Mouse (Mus musculus): ENCODE measurements around the gene Brca2. TPM values are rescaled to one million over a fixed set of nuclear protein-coding genes. Genes with fewer than 3 reads are reported as not detected.
A peak's percentile ranks its signal among the peaks of the same experiment; 100 is the strongest.

Gene Brca2
- polyA plus RNA-seq, 1 experiment from 2014 or later, result 5.3 TPM

DNA sequence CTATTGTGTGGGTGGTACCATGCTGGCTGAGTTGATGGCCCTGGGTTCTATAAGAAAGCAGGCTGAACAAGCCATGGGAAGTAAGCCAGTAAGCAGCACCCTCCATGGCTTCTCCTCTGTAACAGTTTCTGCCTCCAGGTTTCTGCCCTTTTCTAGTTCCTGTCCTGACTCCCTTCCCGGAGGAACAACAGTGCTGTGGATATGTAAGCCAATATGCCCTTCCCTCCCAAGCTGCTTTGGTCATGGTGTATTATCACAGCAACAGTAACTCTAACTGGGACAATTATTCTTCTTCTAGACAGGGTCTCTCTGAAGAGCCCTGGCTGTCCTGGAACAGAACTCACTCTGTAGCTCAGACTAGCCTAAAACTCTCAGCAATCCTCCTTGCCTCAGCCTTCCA lies 88.7 kb downstream of the Brca2 start:
- H3K4me3 ChIP-seq (ENCODE audit: low read depth, low read length), result no peak overlapping the region
- H3K4me2 ChIP-seq (replicated peaks; ENCODE audit: low read depth, low read length), result no peak overlapping the region
- TF ChIP-seq CTCF (IDR thresholded peaks at IDR 0.05), result no peak
- no peak for TF ChIP-seq EP300 (IDR thresholded peaks at IDR 0.05)
- H3K4me1 ChIP-seq (ENCODE audit: insufficient read depth, low read depth, low read length), result no peaks in the 10 kb centered on the region; the same call in 1 of the 2 replicates
- H3K27me3 ChIP-seq (replicated peaks; ENCODE audit: insufficient read depth, low read length), result no peaks in the 10 kb centered on the region
- DNase-seq (ENCODE audit: low spot score) (no peak), ATAC-seq (no peak)
- H3K36me3 ChIP-seq (ENCODE audit: insufficient read depth, low read length), result no peaks in the 10 kb centered on the region
- no peak overlapping the region for H3K9ac ChIP-seq (replicated peaks; ENCODE audit: low read depth)
- 67% methylated on average over 1 of the region's 1 CpGs for WGBS
- H3K9me3 ChIP-seq (ENCODE audit: low read length), result no peaks in the 10 kb centered on the region
- no peak overlapping the region for H3K27ac ChIP-seq (ENCODE audit: low read length)

DNA sequence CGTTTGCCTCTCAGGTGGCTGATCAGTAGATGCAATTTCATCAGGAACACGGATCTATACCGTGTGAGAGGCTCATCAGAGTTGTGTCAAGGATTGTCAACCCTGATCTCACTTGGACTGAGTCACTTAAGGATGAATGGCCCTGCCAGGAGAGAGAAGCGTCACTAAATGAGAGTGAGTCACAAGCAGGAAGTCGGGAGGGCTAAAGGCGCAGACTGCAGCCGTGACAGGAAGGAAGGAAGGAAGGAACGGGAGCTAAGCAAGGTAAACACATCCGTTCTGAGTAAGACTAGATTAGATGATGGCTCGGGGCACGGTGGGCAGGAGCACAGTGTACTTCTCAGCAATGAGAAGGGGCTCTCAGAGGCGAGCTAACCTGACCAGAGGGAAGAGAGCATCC lies 89.3 kb downstream of the Brca2 start:
- no peaks in the 10 kb centered on the region for H3K9me3 ChIP-seq (ENCODE audit: low read length)
- H3K4me2 ChIP-seq (replicated peaks; ENCODE audit: low read depth, low read length), result no peak overlapping the region
- DNase-seq (ENCODE audit: low spot score) (peak; percentile 55), ATAC-seq (peak; percentile 85)
- H3K4me1 ChIP-seq (ENCODE audit: insufficient read depth, low read depth, low read length), result no peaks in the 10 kb centered on the region; the same call in 1 of the 2 replicates
- H3K27me3 ChIP-seq (replicated peaks; ENCODE audit: insufficient read depth, low read length), result no peaks in the 10 kb centered on the region
- no peak overlapping the region for H3K9ac ChIP-seq (replicated peaks; ENCODE audit: low read depth)
- H3K36me3 ChIP-seq (ENCODE audit: insufficient read depth, low read length), result no peaks in the 10 kb centered on the region
- H3K4me3 ChIP-seq (ENCODE audit: low read depth, low read length), result no peak overlapping the region
- H3K27ac ChIP-seq (ENCODE audit: low read length), result no peak overlapping the region
- 28% methylated on average over 12 of the region's 12 CpGs for WGBS
- TF ChIP-seq CTCF (IDR thresholded peaks at IDR 0.05), result no peak
- TF ChIP-seq EP300 (IDR thresholded peaks at IDR 0.05), result peak; percentile 93

DNA sequence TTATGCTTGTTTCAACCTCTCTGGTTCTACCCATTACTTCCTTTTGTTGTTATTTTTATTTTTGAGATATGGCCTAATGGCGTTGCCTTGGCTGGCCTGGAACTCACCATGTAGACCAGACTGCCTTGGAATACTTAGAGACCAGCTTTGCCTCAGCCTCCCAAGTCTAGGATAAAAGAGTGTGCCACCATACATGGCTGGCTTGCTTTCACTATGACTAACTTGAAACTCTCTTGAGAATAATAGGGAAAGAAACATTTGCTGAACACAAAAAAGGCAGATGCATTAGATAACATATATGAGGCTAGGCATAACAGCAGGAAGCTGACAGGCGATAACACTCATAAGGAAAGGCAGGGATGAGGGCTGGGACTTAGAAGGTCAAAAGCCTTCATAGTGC lies 91.6 kb downstream of the Brca2 start:
- Histone ChIP-seq H3K9me3 (ENCODE audit: low read length) (no peaks in the 10 kb centered on the region), H3K36me3 (ENCODE audit: insufficient read depth, low read length) (no peaks in the 10 kb centered on the region), H3K27ac (ENCODE audit: low read length) (no peak overlapping the region), H3K27me3 (replicated peaks; ENCODE audit: insufficient read depth, low read length) (no peaks in the 10 kb centered on the region), H3K4me1 (ENCODE audit: insufficient read depth, low read depth, low read length) (no peaks in the 10 kb centered on the region; the same call in 1 of the 2 replicates), H3K9ac (replicated peaks; ENCODE audit: low read depth) (no peak overlapping the region), H3K4me2 (replicated peaks; ENCODE audit: low read depth, low read length) (no peak overlapping the region), H3K4me3 (ENCODE audit: low read depth, low read length) (no peak overlapping the region)
- ATAC-seq (no peak), DNase-seq (ENCODE audit: low spot score) (no peak)
- 83% methylated on average over 2 of the region's 2 CpGs for WGBS
- TF ChIP-seq EP300 (IDR thresholded peaks at IDR 0.05) (no peak), CTCF (IDR thresholded peaks at IDR 0.05) (no peak)

DNA sequence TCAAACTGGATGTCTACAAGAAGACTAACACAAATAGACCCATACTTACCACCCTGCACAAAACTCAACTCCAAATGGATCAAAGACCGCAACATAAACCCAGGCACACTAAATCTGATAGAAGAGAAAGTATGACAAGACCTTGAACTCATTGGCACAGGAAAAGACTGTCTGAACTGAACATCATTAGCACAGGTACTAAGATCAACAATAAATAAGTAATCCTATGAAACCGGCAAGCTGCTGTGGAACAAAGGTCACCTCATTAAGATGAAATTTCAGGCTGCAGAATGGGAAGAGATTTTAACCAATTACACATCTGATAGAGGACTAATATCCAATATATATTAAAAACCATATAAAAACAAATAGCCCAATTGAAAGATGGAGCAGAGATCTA lies 93.8 kb downstream of the Brca2 start:
- Histone ChIP-seq H3K4me3 (ENCODE audit: low read depth, low read length) (no peak overlapping the region), H3K4me1 (ENCODE audit: insufficient read depth, low read depth, low read length) (no peaks in the 10 kb centered on the region; the same call in 1 of the 2 replicates), H3K4me2 (replicated peaks; ENCODE audit: low read depth, low read length) (no peak overlapping the region), H3K9ac (replicated peaks; ENCODE audit: low read depth) (no peak overlapping the region), H3K27ac (ENCODE audit: low read length) (no peak overlapping the region), H3K9me3 (ENCODE audit: low read length) (no peaks in the 10 kb centered on the region), H3K27me3 (replicated peaks; ENCODE audit: insufficient read depth, low read length) (no peaks in the 10 kb centered on the region), H3K36me3 (ENCODE audit: insufficient read depth, low read length) (no peaks in the 10 kb centered on the region)
- no peak for DNase-seq (ENCODE audit: low spot score)
- no peak for ATAC-seq
- no peak for TF ChIP-seq EP300 (IDR thresholded peaks at IDR 0.05)
- TF ChIP-seq CTCF (IDR thresholded peaks at IDR 0.05), result no peak
- 97% methylated on average over 2 of the region's 2 CpGs for WGBS

DNA sequence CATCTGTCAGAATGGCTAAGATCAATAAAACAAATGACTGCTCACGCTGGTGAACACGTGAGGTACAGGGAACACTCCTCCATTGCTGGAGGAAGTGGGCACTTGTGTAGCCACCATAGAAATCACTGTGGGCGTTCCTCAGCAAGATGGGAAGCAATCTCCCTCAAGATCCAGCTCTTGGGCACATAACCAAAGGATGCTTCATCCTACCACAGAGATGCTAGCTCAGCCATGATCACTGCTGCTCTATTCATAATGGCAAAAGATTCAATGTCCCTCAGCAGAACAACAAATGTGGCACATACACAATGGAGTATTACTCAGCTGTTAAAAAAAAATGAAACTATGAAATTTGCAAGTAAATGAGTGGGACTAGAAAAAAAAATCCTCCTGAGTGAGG lies 94.3 kb downstream of the Brca2 start:
- H3K9ac ChIP-seq (replicated peaks; ENCODE audit: low read depth), result no peak overlapping the region
- H3K4me2 ChIP-seq (replicated peaks; ENCODE audit: low read depth, low read length), result no peak overlapping the region
- H3K9me3 ChIP-seq (ENCODE audit: low read length), result no peaks in the 10 kb centered on the region
- no peak for ATAC-seq
- no peaks in the 10 kb centered on the region; the same call in 1 of the 2 replicates for H3K4me1 ChIP-seq (ENCODE audit: insufficient read depth, low read depth, low read length)
- H3K4me3 ChIP-seq (ENCODE audit: low read depth, low read length), result no peak overlapping the region
- no peak overlapping the region for H3K27ac ChIP-seq (ENCODE audit: low read length)
- H3K36me3 ChIP-seq (ENCODE audit: insufficient read depth, low read length), result no peaks in the 10 kb centered on the region
- TF ChIP-seq EP300 (IDR thresholded peaks at IDR 0.05) (no peak), CTCF (IDR thresholded peaks at IDR 0.05) (no peak)
- no peak for DNase-seq (ENCODE audit: low spot score)
- H3K27me3 ChIP-seq (replicated peaks; ENCODE audit: insufficient read depth, low read length), result no peaks in the 10 kb centered on the region
- 47% methylated on average over 3 of the region's 3 CpGs for WGBS

DNA sequence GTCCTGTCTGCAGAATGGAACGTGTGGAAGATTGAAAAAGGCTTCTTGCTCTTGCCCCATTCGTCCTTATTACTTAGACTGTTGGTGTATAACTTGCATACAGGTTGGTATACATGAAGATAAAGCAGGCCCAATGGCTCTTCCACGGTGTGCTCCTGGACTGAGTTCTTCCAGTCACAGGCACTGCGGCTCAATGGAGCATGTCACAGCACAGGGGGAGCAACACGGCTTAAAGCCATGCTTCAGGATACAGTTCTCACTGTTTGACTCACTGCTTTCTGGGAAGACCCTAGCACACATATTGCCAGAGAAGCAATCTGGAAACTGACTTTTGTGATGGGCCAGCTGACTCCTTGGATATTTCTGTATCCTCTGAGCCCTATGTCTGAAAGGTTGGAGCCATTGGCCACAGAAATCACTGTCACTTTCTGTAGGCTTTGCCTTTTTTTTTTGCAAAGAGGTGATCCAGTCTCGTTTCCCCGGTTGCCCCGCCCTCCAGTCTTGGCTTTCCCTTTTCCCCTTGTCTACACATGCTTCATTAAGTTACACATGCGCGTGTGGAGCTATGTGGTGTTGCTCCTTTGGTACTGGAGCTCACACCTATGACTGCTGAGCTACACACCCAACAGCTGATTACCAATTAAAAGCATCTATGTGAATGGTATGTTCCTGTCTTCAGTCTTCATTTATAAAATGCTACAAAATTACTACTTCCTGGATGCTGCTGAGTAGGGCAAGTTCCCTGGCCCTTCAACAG lies 96.3 kb downstream of the Brca2 start:
- H3K4me2 ChIP-seq (replicated peaks; ENCODE audit: low read depth, low read length), result no peak overlapping the region
- whole genome bisulfite sequencing, result 87% methylated on average over 10 of the region's 10 CpGs
- DNase-seq (ENCODE audit: low spot score) (no peak), ATAC-seq (no peak)
- H3K9ac ChIP-seq (replicated peaks; ENCODE audit: low read depth), result no peak overlapping the region
- no peaks in the 10 kb centered on the region for H3K4me1 ChIP-seq (ENCODE audit: insufficient read depth, low read depth, low read length)
- H3K4me3 ChIP-seq (ENCODE audit: low read depth, low read length), result no peak overlapping the region
- H3K36me3 ChIP-seq (ENCODE audit: insufficient read depth, low read length), result no peaks in the 10 kb centered on the region
- H3K9me3 ChIP-seq (ENCODE audit: low read length), result no peaks in the 10 kb centered on the region
- no peaks in the 10 kb centered on the region for H3K27me3 ChIP-seq (replicated peaks; ENCODE audit: insufficient read depth, low read length)
- TF ChIP-seq CTCF (IDR thresholded peaks at IDR 0.05) (no peak), EP300 (IDR thresholded peaks at IDR 0.05) (no peak)
- H3K27ac ChIP-seq (ENCODE audit: low read length), result no peak overlapping the region

Other genes starting within 250 kb of the Brca2 start
- not detected in 2 replicates for gene Zar1l, start 4.5 kb upstream of the Brca2 start, polyA plus RNA-seq (2015; fragmentation: Nextera tagmentation; extraction: Ambion mirVana)
- 14.0 and 15.2 TPM in 2 replicates for gene N4bp2l1, start 74.6 kb downstream of the Brca2 start, polyA plus RNA-seq (2015; fragmentation: Nextera tagmentation; extraction: Ambion mirVana)
- 36.7 and 37.1 TPM in 2 replicates for gene N4bp2l2, start 143.6 kb downstream of the Brca2 start, polyA plus RNA-seq (2015; fragmentation: Nextera tagmentation; extraction: Ambion mirVana)
- 10.2 and 13.6 TPM in 2 replicates for gene Pds5b, start 151.1 kb downstream of the Brca2 start, polyA plus RNA-seq (2015; fragmentation: Nextera tagmentation; extraction: Ambion mirVana)

Measured in lung, postnatal 0 days (tissue).